Mouse (Mus musculus) stomach, embryonic 14.5 days (tissue): ENCODE data around the gene Rae1. TPM values are rescaled to one million over a fixed set of nuclear protein-coding genes. Genes with fewer than 3 reads are reported as not detected.

ENCODE experiments used
- ATAC-seq: fragments of 200-750 bp; cut with Nextera tagmentation; 2 replicates; pipeline ENCODE4 v1.8.0; 2017; ENCODE audit warnings: low read depth, moderate TSS enrichment; ENCODE audit not compliant: insufficient number of reproducible peaks, insufficient read depth, low FRiP score
- H3K27ac ChIP-seq: fragments of 300-500 bp; sonication (generic); 2 replicates; pipeline ENCODE4 v1.5.1; 2014; ENCODE audit warnings: mild to moderate bottlenecking, low read length, moderate library complexity, mixed read lengths
- H3K27me3 ChIP-seq: fragments of 300-500 bp; sonication (generic); 2 replicates; pipeline ENCODE4 v1.6.1; 2014; ENCODE audit warnings: low read length, control low read depth, mixed read lengths; ENCODE audit not compliant: control insufficient read depth, insufficient read depth
- H3K36me3 ChIP-seq: fragments of 300-500 bp; sonication (generic); 2 replicates; pipeline ENCODE4 v1.6.1; 2014; ENCODE audit warnings: mild to moderate bottlenecking, control low read depth, low read length, moderate library complexity, mixed read lengths; ENCODE audit not compliant: control insufficient read depth, insufficient read depth
- H3K4me1 ChIP-seq: fragments of 300-500 bp; sonication (generic); 2 replicates; pipeline ENCODE4 v1.6.1; 2014; ENCODE audit warnings: low read length, control low read depth, mixed read lengths; ENCODE audit not compliant: control insufficient read depth, insufficient read depth
- H3K4me2 ChIP-seq: fragments of 300-500 bp; sonication (generic); replicated peaks from 2 replicates; pipeline ENCODE4 v1.6.1; 2014; ENCODE audit warnings: low read depth, low read length, control low read depth
- H3K4me3 ChIP-seq: fragments of 300-500 bp; sonication (generic); 2 replicates; pipeline ENCODE4 v1.5.1; 2014; ENCODE audit warnings: low read depth, low read length, control low read depth
- H3K9ac ChIP-seq: fragments of 300-500 bp; sonication (generic); replicated peaks from 2 replicates; pipeline ENCODE4 v1.6.1; 2014; ENCODE audit warnings: low read depth, mild to moderate bottlenecking, control low read depth, low read length, moderate library complexity, mixed read lengths
- H3K9me3 ChIP-seq: fragments of 300-500 bp; sonication (generic); 2 replicates; pipeline ENCODE4 v1.6.1; 2016; ENCODE audit warnings: low read depth, low read length, control low read depth; ENCODE audit not compliant: control insufficient read depth
- WGBS: fragments of 180-500 bp; shearing (Covaris S2); extraction: QIAGEN DNeasy Blood & Tissue Kit; methylation state at CpG from one replicate; pipeline ENCODE4 v1.1.7; 2014; 5-methylcytosine and 5-hydroxymethylcytosine counted together
- polyA plus RNA-seq: library from polyadenylated mRNA; unstranded; fragments of >200 nt; fragmentation: Nextera tagmentation; extraction: Ambion mirVana; gene quantifications from 2 replicates; pipeline ENCODE4 v1.2.1, GENCODE M21; 2014

Gene Rae1
- 138 and 146 TPM in 2 replicates for polyA plus RNA-seq

DNA sequence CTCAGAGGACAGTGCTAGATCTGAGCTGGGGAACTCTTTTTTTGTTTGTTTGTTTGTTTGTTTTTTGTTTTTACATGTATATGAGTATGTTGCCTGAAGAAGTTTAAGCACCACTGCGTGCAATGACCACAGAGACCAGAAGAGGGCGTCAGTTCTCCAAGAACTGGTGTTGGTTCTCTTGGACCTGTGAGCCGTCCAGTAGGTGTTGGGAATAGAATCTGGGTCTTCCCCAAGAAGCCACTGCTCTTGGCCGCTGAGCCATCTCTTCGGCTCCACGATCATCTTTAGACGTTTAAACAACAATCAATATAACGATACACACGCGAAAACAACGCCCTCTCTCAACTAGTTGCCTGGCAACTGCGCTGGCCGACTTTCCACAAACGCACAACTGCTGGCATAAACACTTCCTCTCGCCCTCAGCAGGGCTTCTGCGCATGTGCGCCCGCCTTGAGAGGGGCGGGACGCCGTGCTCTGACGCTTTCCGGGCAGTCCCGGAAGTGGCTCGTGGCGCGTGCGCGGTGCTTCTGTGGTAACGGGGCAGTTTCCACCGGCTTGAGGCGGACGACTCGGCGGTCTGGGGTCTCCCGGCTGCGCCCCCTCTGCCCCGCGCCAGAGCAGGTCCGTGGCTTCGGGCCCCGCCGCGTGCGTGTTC lies at the start of gene Rae1:
TSS of gene Rae1 (plus strand) at position 488 of the 655 bp plus-strand sequence.
- peaks cover 10% of the 10 kb centered on the region for H3K4me1 ChIP-seq
- ATAC-seq: peak; percentile 96
- under 1% methylated on average over 45 of the region's 45 CpGs for WGBS
- H3K4me2 ChIP-seq: peak within 1 kb of the TSS; percentile 77
- peaks cover 22% of the 10 kb centered on the region for H3K36me3 ChIP-seq
- H3K27me3 ChIP-seq: no peaks in the 10 kb centered on the region
- H3K27ac ChIP-seq: peak within 1 kb of the TSS; percentile 87
- peak within 1 kb of the TSS; percentile 86 for H3K9ac ChIP-seq
- no peaks in the 10 kb centered on the region for H3K9me3 ChIP-seq
- H3K4me3 ChIP-seq: peak within 1 kb of the TSS; percentile 94

DNA sequence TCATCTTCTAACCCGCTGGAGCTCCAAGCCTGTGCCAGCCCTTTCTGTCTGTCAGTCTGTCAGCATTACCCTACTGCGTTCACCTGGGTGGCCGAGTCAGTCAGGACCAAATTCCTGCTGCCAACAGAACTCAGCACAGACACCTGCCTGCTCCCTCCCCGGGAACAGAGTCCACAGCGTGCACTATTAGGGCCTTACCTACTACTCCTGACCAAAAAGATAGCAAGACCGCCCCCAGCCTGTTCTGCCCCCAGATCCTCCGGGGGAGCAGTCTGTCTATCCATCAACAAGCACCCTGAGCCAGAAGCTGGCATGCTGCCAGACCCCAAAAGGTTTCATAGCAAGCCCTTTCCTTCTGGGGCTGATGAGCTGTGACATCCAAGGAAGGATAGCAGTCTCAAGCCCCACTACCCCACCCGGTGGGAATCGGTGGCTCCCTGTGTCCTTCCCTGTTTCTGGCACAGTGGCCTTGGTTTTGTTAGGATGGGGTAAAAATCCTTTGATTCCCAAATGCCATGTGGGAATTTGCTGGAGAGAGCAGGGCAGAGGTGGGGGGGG lies 49.7 kb upstream of the Rae1 start:
- H3K9me3 ChIP-seq: no peaks in the 10 kb centered on the region
- WGBS: 67% methylated on average over 9 of the region's 9 CpGs
- no peak overlapping the region for H3K4me3 ChIP-seq
- H3K4me2 ChIP-seq: no peak overlapping the region
- no peaks in the 10 kb centered on the region for H3K36me3 ChIP-seq
- H3K4me1 ChIP-seq: no peaks in the 10 kb centered on the region; the same call in 1 of the 2 replicates
- H3K9ac ChIP-seq: no peak overlapping the region
- H3K27ac ChIP-seq: no peak overlapping the region
- no peak for ATAC-seq
- no peaks in the 10 kb centered on the region for H3K27me3 ChIP-seq

DNA sequence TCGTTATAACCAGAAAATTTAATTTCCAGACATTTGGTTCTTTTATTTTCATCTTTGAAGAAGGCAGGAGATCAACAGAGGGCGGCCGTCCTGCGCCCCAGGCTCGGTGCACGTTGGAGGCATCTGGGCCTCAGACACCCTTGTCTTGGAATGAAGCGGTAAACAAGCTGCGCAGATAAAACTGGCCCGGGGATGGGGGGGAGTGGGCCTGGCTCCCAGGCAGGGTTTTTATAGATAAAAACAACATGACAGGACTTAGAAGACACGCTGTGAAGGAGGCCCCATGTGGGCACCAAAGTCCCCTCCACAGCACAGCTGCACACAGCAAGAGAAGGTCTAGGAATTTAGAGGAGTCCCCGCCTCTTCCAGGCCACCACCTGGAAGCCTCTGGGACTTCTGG lies 49.2 kb upstream of the Rae1 start:
- H3K9me3 ChIP-seq: no peaks in the 10 kb centered on the region
- no peaks in the 10 kb centered on the region for H3K36me3 ChIP-seq
- ATAC-seq: no peak
- H3K4me2 ChIP-seq: no peak overlapping the region
- no peaks in the 10 kb centered on the region; the same call in 1 of the 2 replicates for H3K4me1 ChIP-seq
- no peak overlapping the region for H3K4me3 ChIP-seq
- no peak overlapping the region for H3K27ac ChIP-seq
- 29% methylated on average over 11 of the region's 11 CpGs for WGBS
- no peaks in the 10 kb centered on the region for H3K27me3 ChIP-seq
- no peak overlapping the region for H3K9ac ChIP-seq

DNA sequence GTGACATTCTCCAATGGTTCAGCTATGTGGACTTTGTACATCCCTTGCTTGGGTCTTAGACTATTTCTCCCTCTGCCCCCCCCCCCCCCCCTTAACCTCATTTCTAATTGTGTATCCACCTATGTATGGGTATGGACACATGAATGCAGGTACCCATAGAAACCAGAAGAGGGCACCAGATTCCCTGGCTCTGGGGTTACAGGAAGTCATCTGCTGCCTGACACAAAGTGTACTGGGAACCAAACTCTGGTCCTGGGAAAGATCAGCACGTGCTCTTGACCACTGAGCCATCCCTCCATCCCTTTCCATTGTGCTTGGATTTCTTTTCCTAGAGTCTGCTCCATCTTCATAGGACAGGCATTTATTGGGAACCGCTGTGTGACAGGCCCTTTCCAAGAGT lies 47.9 kb upstream of the Rae1 start:
- Histone ChIP-seq H3K4me3 (no peak overlapping the region), H3K4me2 (no peak overlapping the region), H3K27ac (no peak overlapping the region), H3K4me1 (no peaks in the 10 kb centered on the region; the same call in 1 of the 2 replicates), H3K27me3 (no peaks in the 10 kb centered on the region), H3K9ac (no peak overlapping the region), H3K9me3 (peaks cover 4% of the 10 kb centered on the region; the same call in 1 of the 2 replicates), H3K36me3 (no peaks in the 10 kb centered on the region)
- WGBS: 81% methylated on average over 2 of the region's 2 CpGs
- ATAC-seq: no peak

DNA sequence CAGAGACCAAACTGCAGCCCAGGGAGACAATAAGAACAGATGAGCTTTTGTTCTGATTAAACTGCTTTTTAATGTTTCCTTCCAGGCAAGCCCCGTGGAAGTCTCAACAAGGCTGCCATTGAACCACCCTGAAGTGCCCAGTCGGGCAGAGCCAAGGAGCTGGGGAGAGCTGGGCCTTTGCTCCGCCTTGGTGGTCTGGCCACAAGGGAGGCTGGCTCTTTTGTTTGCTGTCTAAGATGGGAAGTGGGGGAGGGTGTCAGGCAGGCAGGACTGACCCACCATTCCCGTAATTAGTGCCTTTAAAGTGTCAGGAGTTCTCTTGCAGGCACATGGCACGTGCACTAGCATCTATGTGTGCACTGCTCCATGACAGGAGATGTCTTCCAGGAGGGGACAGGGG lies 41.3 kb upstream of the Rae1 start:
- H3K27me3 ChIP-seq: no peaks in the 10 kb centered on the region
- 0 out of 2 replicates have a peak, but pooled peaks cover 7% of the 10 kb centered on the region for H3K4me1 ChIP-seq
- ATAC-seq: no peak; the same call in 1 of the 2 replicates
- H3K9me3 ChIP-seq: peaks cover 4% of the 10 kb centered on the region; the same call in 1 of the 2 replicates
- H3K4me2 ChIP-seq: no peak overlapping the region
- H3K27ac ChIP-seq: no peak overlapping the region
- no peak overlapping the region for H3K9ac ChIP-seq
- WGBS: 24% methylated on average over 5 of the region's 5 CpGs
- H3K36me3 ChIP-seq: no peaks in the 10 kb centered on the region
- H3K4me3 ChIP-seq: no peak overlapping the region

DNA sequence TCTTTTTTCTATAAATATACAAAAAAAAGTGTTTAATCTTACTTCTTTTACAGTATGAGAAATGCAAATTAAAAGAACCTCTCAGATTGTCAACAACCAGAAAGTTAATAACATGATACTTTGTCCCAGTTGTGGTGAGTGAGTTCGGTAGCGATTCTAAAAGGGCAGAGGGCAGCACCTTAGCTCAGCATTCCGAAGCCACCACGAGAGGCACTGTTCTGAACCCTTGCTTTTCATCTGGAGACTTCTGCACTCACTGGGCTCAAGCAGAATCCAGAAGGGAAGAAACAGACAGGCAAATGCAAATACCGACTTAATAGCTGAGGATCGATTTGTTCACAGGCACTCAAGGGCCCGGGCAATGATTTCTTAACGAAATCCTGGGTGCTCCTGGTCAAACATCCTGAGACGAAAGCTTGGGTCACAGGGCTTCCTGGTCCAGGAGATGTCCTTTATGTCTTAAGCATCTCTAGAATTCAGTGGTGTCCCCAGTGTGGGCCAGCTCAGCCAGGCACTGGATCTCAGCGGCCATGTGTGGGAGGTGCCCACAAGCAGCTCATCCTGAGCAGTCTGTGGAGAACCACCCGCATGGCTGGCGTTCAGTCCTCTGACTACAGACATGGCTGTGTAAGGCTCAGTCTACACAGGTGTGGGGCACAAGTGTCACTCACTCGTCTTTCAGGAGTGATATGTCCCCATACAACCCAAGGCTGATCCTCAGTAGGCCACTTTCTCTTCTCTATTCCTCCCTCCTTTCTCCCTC lies 40.7 kb upstream of the Rae1 start:
- Histone ChIP-seq H3K27ac (no peak overlapping the region), H3K36me3 (no peaks in the 10 kb centered on the region), H3K9ac (no peak overlapping the region), H3K9me3 (peaks cover 4% of the 10 kb centered on the region; the same call in 1 of the 2 replicates), H3K27me3 (no peaks in the 10 kb centered on the region), H3K4me1 (0 out of 2 replicates have a peak, but pooled peaks cover 7% of the 10 kb centered on the region), H3K4me3 (no peak overlapping the region), H3K4me2 (no peak overlapping the region)
- 47% methylated on average over 13 of the region's 13 CpGs for WGBS
- ATAC-seq: no peak

DNA sequence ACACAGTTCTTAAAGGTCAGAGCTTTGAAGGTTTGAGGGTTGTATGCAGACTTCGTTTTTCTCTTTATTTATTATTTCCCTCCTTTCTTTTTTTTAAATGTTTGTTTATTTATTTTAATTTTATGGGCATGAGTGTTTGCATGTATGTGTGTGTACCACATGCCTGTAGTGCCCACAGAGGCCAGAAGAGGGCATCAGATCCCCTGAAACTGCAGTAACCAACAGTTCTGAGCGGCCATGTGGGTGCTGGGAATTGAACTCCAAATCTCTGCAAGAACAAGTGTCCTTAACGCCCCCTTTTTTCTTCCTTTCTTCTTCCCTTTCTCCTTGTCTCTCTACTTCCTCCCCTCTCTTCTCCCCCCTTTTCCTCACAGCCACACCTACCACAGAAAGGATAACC lies 39.6 kb upstream of the Rae1 start:
- no peak overlapping the region for H3K27ac ChIP-seq
- WGBS: 88% methylated on average over 3 of the region's 3 CpGs
- no peak overlapping the region for H3K4me2 ChIP-seq
- no peak overlapping the region for H3K4me3 ChIP-seq
- peaks cover 4% of the 10 kb centered on the region; the same call in 1 of the 2 replicates for H3K9me3 ChIP-seq
- H3K9ac ChIP-seq: no peak overlapping the region
- H3K36me3 ChIP-seq: no peaks in the 10 kb centered on the region
- H3K4me1 ChIP-seq: 0 out of 2 replicates have a peak, but pooled peaks cover 7% of the 10 kb centered on the region
- H3K27me3 ChIP-seq: no peaks in the 10 kb centered on the region
- no peak for ATAC-seq

DNA sequence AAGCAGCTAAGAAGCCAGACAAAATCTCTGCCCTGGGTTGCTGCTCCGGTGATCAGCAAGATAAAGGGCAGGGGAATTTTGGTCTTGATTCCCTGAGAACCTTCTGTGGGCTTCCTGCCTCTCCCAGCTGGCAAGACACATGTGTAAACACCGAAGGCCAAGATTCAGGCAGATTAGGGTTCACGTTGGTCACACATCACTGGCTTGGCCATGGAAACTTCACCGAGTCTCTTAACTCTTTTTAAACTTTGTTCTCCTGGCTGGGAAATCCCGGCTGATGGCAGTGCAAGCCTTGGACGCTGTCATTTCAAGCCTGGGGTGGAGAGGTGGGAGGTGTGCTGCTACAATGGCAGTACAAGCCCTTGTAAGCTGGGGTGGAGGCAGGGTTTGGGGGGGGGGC lies 38.7 kb upstream of the Rae1 start:
- Histone ChIP-seq H3K9me3 (0 out of 2 replicates have a peak, but pooled peaks cover 1% of the 10 kb centered on the region), H3K4me3 (no peak overlapping the region), H3K9ac (no peak overlapping the region), H3K36me3 (no peaks in the 10 kb centered on the region), H3K4me2 (no peak overlapping the region), H3K27me3 (no peaks in the 10 kb centered on the region), H3K4me1 (0 out of 2 replicates have a peak, but pooled peaks cover 7% of the 10 kb centered on the region), H3K27ac (no peak overlapping the region)
- WGBS: 63% methylated on average over 6 of the region's 6 CpGs
- no peak for ATAC-seq
